Mouse (Mus musculus) embryonic facial prominence, embryonic 10.5 days (tissue): Measurements from ENCODE around the gene Ptpro. TPM values are rescaled to one million over a fixed set of nuclear protein-coding genes. Genes with fewer than 3 reads are reported as not detected.

ENCODE experiments used
- polyA plus RNA-seq: library from polyadenylated mRNA; unstranded; fragments of >200 nt; fragmentation: Nextera tagmentation; extraction: Ambion mirVana; gene quantifications from 2 replicates; pipeline ENCODE4 v1.2.1, GENCODE M21; 2016

Ptpro gene
- polyA plus RNA-seq, 1 experiment from 2014 or later, result 2.3 TPM

Other genes starting within 250 kb of the Ptpro start
- gene Rerg, start 81.8 kb upstream of the Ptpro start, polyA plus RNA-seq, result 3.3 and 3.6 TPM in 2 replicates